Mouse (Mus musculus): ENCODE measurements around the gene Olfr1284. TPM values are rescaled to one million over a fixed set of nuclear protein-coding genes. Genes with fewer than 3 reads are reported as not detected.

Gene Olfr1284
- polyA plus RNA-seq (2012; rRNA removed), result not detected in 2 replicates

GRCm38 (mm10) chr2:111375222-111375621 lies at the start of gene Olfr1284:
Gene Olfr1284, plus strand, starts transcription at chr2:111375522.

GRCm38 (mm10) chr2:111326220-111326619 lies 49.1 kb upstream of the Olfr1284 start, which contains the start of gene Olfr1281:
Gene Olfr1281, plus strand, starts transcription at chr2:111326520.

GRCm38 (mm10) chr2:111335976-111336375 lies 39.3 kb upstream of the Olfr1284 start, which contains the start of gene Olfr1282:
Gene Olfr1282, minus strand, starts transcription at chr2:111336076.

GRCm38 (mm10) chr2:111366490-111366889 lies 8.8 kb upstream of the Olfr1284 start, which contains the start of gene Olfr1283:
Gene Olfr1283, plus strand, starts transcription at chr2:111366790.

GRCm38 (mm10) chr2:111422931-111423330 lies 47.6 kb downstream of the Olfr1284 start, which contains the start of gene Olfr1286:
Gene Olfr1286, minus strand, starts transcription at chr2:111423115.

Other genes with a start within 250 kb of the Olfr1284 start
- not detected in 2 replicates for gene Gm15130, start 222.6 kb upstream of the Olfr1284 start, polyA plus RNA-seq (2012; rRNA removed)
- not detected in 2 replicates for gene 4930430A15Rik, start 145.9 kb upstream of the Olfr1284 start, polyA plus RNA-seq (2012; rRNA removed)
- not detected in 2 replicates for gene Olfr1275, start 140.2 kb upstream of the Olfr1284 start, polyA plus RNA-seq (2012; rRNA removed)
- not detected in 2 replicates for gene Olfr1276, start 121.0 kb upstream of the Olfr1284 start, polyA plus RNA-seq (2012; rRNA removed)
- gene Olfr1277, start 101.4 kb upstream of the Olfr1284 start, polyA plus RNA-seq (2012; rRNA removed), result not detected in 2 replicates
- gene Olfr1278, start 85.4 kb upstream of the Olfr1284 start, polyA plus RNA-seq (2012; rRNA removed), result not detected in 2 replicates
- gene Olfr1279, start 74.9 kb upstream of the Olfr1284 start, polyA plus RNA-seq (2012; rRNA removed), result not detected in 2 replicates
- not detected in 2 replicates for gene Olfr1280, start 61.5 kb upstream of the Olfr1284 start, polyA plus RNA-seq (2012; rRNA removed)
- gene Olfr1281, start 49.0 kb upstream of the Olfr1284 start, polyA plus RNA-seq (2012; rRNA removed), result not detected in 2 replicates
- not detected in 2 replicates for gene Olfr1282, start 39.4 kb upstream of the Olfr1284 start, polyA plus RNA-seq (2012; rRNA removed)
- gene Olfr1283, start 8.7 kb upstream of the Olfr1284 start, polyA plus RNA-seq (2012; rRNA removed), result not detected in 2 replicates
- not detected in 2 replicates for gene Olfr1286, start 47.6 kb downstream of the Olfr1284 start, polyA plus RNA-seq (2012; rRNA removed)
- not detected in 2 replicates for gene Olfr1287, start 73.6 kb downstream of the Olfr1284 start, polyA plus RNA-seq (2012; rRNA removed)
- gene Olfr1288, start 98.6 kb downstream of the Olfr1284 start, polyA plus RNA-seq (2012; rRNA removed), result not detected in 2 replicates
- gene Olfr1289, start 105.3 kb downstream of the Olfr1284 start, polyA plus RNA-seq (2012; rRNA removed), result not detected in 2 replicates
- gene Olfr1290, start 118.3 kb downstream of the Olfr1284 start, polyA plus RNA-seq (2012; rRNA removed), result not detected in 2 replicates
- not detected in 2 replicates for gene Olfr1291-ps1, start 121.7 kb downstream of the Olfr1284 start, polyA plus RNA-seq (2012; rRNA removed)
- gene Olfr1293-ps, start 149.7 kb downstream of the Olfr1284 start, polyA plus RNA-seq (2012; rRNA removed), result not detected in 2 replicates
- not detected in 2 replicates for gene Olfr1294, start 164.8 kb downstream of the Olfr1284 start, polyA plus RNA-seq (2012; rRNA removed)
- gene Olfr1295, start 194.2 kb downstream of the Olfr1284 start, polyA plus RNA-seq (2012; rRNA removed), result not detected in 2 replicates

Data from ovary, adult 2 months (tissue).